Mouse (Mus musculus) c-Kit-positive CD71-positive TER-119-positive erythroid progenitor cells, embryonic 14.5 days (primary cell): Measurements from ENCODE around the gene Daam1.
A peak's percentile ranks its signal among the peaks of the same experiment; 100 is the strongest.

ENCODE experiments used
- DNase-seq: peaks from one replicate; pipeline ENCODE4 v3.0.0-alpha.2; 2013; ENCODE audit warnings: low spot score

The Daam1 gene

GRCm38 (mm10) chr12:71898666-71899520 lies 68.0 kb downstream of the Daam1 start:
- DNase-seq: no peak

DNA sequence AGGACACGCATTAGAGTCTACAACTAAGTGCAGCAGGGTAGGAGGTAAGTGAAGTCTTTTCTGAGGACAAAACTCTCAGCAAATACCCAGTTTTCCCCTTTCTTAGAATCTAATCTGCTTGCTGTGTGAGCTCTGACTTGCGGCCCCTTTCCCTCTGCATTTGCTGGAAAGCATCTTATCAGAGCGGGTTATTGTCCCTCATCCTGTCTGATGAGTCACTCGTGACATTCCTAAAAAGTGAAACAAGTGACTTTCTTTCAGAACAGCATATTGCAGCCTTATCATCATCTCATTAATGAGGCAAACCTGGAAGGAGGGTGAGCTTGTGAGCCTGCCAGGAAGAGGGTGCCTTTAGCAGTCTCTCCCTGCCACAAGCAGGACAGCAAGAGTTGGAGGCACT lies 68.7 kb downstream of the Daam1 start:
- DNase-seq: peak; percentile 19

GRCm38 (mm10) chr12:71901211-71901610 lies 70.3 kb downstream of the Daam1 start:
- no peak for DNase-seq

DNA sequence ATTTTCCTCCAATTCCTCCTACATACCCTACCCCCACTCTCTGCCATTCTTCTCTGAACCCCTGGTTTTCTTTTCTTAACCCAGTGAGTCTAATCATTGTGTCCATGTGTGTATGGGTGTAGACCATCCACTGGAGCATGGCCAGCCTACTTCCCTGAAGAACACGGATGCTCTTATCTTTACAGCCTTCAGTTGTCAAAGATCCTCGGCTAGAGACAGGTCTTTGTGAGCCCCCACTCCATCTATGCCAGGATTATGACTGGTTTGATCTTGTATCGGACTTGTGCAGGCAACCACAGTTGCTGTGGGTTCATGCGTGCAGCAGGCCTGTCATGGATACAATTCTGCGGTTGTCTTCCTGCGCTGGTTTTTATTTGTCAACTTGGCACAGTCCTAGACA lies 71.0 kb downstream of the Daam1 start:
- peak; percentile 50 for DNase-seq

- DNase-seq: no peak
Observed at GRCm38 (mm10) chr12:71902317-71902716, 71.4 kb downstream of the Daam1 start.

DNA sequence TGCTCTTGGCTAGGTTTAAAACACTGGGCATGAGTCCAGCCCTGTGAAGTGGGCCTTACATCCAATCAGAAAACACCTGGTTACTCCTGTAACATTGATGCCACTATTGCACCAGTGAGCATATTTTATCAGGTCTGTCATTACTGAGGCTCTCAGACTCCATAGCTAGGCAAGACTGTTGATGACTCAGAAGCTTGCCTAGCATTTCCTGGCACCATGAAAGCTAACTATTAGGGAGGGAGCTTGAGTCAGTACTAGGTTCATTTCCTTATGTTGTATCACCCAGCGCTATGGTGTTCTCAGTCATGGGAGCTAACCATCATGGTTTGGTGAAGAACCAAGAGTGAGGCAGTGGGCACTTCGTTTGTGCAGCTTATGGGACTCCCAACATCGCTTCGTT lies 72.3 kb downstream of the Daam1 start:
- peak; percentile 18 for DNase-seq

- DNase-seq: peak; percentile 47
Observed at GRCm38 (mm10) chr12:71904310-71904709, 73.4 kb downstream of the Daam1 start.

GRCm38 (mm10) chr12:71904926-71905325 lies 74.0 kb downstream of the Daam1 start:
- DNase-seq: no peak

- DNase-seq: no peak
Observed at GRCm38 (mm10) chr12:71905640-71906320, 74.9 kb downstream of the Daam1 start.

DNA sequence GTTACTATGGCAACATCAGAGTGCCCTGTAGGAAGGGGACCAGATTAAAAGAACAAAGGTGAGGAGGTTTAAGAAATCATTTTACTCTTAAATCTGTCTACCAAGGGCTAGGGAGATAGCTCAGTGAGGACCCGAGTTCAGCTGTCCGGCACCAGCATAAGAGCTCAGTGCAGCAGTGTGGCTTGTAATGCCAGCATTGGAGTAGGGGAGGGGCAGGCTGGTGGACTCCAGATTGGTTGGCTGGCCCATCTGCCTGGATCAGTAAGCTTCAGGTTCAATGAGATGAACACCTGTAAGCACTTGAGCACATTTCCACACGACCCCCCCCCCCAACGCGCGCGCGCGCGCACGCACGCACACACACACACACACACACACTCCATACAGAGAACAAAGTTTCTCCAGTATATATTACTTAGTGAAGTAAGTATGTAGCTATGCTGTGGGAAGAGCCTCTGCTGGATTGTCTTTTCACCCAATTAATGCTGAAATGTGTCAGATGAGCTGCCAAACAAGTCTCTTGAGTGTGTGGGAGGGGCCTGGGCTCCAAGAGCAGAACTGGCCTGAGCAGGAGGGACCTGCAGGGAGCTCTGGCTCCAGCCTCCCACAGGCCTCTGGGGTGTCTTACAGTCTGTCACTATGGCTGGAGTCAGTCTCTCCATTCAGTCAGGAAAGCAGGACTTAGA lies 75.8 kb downstream of the Daam1 start:
- DNase-seq: no peak

GRCm38 (mm10) chr12:71908984-71909383 lies 78.1 kb downstream of the Daam1 start:
- no peak for DNase-seq

- DNase-seq: no peak
Observed at GRCm38 (mm10) chr12:71910246-71910645, 79.4 kb downstream of the Daam1 start.

DNA sequence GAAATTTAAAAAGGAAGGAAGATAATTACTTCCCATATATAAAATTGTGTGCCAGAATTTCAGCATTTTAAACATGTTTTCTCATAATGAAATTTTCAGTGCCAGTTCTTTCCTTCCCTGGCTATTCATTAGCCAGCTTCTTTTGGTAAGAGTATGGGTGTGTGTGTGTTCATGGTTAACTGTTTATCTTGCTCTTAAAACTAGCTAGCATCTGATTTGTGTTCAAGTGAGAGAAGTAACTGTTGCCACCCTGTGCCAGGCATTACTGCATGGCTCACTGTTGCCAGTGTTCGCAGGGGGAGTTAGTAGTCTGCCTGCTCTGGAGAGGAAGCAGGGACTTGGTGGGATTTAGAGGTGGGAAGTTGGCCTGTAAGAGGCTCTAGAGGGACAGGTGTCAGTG lies 81.4 kb downstream of the Daam1 start:
- no peak for DNase-seq

GRCm38 (mm10) chr12:71919156-71919555 lies 88.3 kb downstream of the Daam1 start:
- DNase-seq: no peak

- DNase-seq: no peak
Observed at GRCm38 (mm10) chr12:71919962-71920361, 89.1 kb downstream of the Daam1 start.

- no peak for DNase-seq
Observed at GRCm38 (mm10) chr12:71922827-71923381, 92.0 kb downstream of the Daam1 start.

GRCm38 (mm10) chr12:71924978-71925529 lies 94.2 kb downstream of the Daam1 start:
- DNase-seq: no peak

DNA sequence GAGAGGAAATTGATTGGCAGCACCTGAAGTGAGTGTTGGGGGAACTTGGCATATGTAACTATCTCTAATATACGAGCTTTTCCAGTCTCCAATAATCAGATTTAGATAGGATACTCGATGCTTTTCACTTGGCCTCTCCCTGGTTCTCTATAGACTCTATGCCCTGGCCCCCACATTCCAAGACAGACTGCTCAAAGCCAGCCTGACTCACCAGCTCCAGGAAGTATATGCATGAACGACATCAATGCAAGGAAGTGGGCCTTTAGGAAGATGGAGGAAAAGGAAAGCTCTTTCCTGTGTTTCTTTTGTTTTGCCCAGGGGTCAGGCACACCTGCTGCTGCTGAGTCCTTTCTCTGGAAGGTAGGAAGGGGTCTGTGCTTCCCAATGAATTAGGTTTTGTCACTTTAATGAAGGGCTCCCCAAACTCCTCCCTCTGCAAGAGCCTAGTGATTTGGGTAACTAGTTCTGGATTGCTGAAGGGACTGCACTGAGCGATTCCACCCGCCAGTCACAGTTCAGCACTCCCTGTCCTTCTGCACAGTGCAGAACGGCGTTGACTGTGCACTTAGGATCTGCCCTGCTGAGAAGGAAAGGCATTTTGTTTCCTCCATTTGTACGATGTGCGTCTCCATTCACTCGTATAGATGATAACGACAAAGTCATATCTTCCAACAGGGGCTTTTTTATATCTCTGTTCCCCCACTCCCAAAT lies 95.3 kb downstream of the Daam1 start:
- no peak for DNase-seq

GRCm38 (mm10) chr12:71928092-71928491 lies 97.2 kb downstream of the Daam1 start:
- DNase-seq: no peak

DNA sequence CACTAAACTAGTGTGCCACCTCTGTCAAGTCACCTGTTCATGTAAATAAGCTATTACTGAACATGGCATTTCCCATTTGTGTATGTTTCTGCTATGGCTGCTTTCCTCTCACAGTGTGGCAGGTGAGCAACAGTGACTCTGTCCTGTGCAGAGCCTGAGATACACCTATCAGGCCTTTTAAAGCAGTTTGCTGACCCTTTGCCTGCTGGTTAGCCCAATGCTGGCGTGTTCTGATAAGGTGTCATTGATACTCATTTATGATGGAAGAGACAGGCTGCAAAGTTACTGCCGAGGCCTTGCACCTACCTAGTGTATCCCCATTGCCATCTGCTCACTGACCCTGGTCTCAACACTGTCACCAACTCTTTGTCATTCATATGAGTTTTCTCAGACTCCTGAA lies 99.0 kb downstream of the Daam1 start:
- DNase-seq: peak; percentile 54
